Mouse (Mus musculus): ENCODE measurements around the gene Cacna2d4.

- TF ChIP-seq HCFC1 (IDR thresholded peaks at IDR 0.05; ENCODE audit: borderline replicate concordance, insufficient read depth, low read length) (no peak), ZNF384 (IDR thresholded peaks at IDR 0.05; ENCODE audit: low read depth, low read length) (no peak), MAFK (IDR thresholded peaks at IDR 0.05; ENCODE audit: insufficient read depth, low read depth, low read length) (no peak), ZC3H11A (IDR thresholded peaks at IDR 0.05; ENCODE audit: borderline replicate concordance, low read depth, low read length) (no peak)
Measured at GRCm38 (mm10) chr6:119196382-119197305, 39.7 kb upstream of the Cacna2d4 start, which contains the start of gene Cacna1c.

Measured in ES-E14 (cell line).